Mouse (Mus musculus): ENCODE measurements around the gene Ppp1r12a. TPM values are rescaled to one million over a fixed set of nuclear protein-coding genes. Genes with fewer than 3 reads are reported as not detected.

The Ppp1r12a gene
- polyA plus RNA-seq, 1 experiment: 18.1 TPM

DNA sequence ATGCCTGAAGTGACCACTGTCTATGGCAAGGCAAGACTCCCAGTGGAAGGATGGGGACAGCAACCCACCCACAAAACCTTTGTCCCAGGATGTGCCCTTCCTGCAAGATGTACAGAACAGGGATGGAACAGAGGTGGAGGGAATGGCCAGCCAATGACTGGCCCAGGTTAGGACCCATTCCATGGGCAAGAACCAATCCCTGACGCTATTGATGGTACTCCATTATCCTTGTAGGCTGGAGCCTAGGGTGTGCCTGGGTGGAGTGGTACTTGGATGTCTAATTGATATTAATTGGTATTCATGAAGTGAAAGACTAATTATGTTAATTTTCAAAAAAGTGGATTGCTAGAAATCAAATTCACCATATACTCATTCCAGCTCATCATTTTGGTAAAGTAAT, 35.5 kb downstream of the Ppp1r12a start:
- WGBS: 95% methylated on average over 1 of the region's 1 CpGs
- DNase-seq: no peak
- H3K36me3 ChIP-seq (ENCODE audit: control insufficient read depth, insufficient read depth, low read length): no peaks in the 10 kb centered on the region; the same call in 1 of the 2 replicates
- H3K27ac ChIP-seq (ENCODE audit: insufficient read depth, low read depth, low read length): no peak overlapping the region
- no peak for TF ChIP-seq POLR2A (IDR thresholded peaks at IDR 0.05; ENCODE audit: low read depth, low read length)
- no peak for TF ChIP-seq CTCF (conservative IDR thresholded peaks at IDR 0.05; ENCODE audit: insufficient read depth, insufficient read length, low read depth, low read length)
- H3K4me3 ChIP-seq (ENCODE audit: insufficient read depth, low read depth, low read length): no peak overlapping the region
- peaks cover 7% of the 10 kb centered on the region; the same call in 1 of the 2 replicates for H3K4me1 ChIP-seq (ENCODE audit: control insufficient read depth, insufficient read depth, low read length)
- H3K27me3 ChIP-seq (replicated peaks; ENCODE audit: control insufficient read depth, insufficient read depth, low read length): no peaks in the 10 kb centered on the region

DNA sequence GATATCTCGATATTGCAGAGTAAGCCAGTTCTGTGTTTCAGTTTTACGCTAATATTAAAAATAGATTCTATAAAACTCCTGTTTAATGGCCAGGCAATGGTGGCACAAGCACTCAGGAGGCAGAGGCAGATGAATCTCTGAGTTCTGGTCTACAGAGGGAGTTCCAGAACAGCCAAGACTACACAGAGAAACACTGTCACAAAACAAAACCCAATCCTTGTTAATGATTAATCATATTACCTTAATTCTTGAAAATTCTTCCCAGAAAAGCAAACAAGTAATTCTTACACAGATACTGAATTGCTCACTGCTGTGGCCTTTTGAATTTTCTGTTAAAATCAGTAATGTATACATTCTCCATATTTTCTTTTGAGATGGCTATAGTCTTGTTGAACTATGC, 37.0 kb downstream of the Ppp1r12a start:
- Histone ChIP-seq H3K27ac (ENCODE audit: insufficient read depth, low read depth, low read length) (no peak overlapping the region), H3K4me3 (ENCODE audit: insufficient read depth, low read depth, low read length) (no peak overlapping the region), H3K36me3 (ENCODE audit: control insufficient read depth, insufficient read depth, low read length) (no peaks in the 10 kb centered on the region; the same call in 1 of the 2 replicates), H3K27me3 (replicated peaks; ENCODE audit: control insufficient read depth, insufficient read depth, low read length) (no peaks in the 10 kb centered on the region), H3K4me1 (ENCODE audit: control insufficient read depth, insufficient read depth, low read length) (peaks cover 6% of the 10 kb centered on the region; the same call in 1 of the 2 replicates)
- no peak for DNase-seq
- TF ChIP-seq CTCF (conservative IDR thresholded peaks at IDR 0.05; ENCODE audit: insufficient read depth, insufficient read length, low read depth, low read length) (no peak), POLR2A (IDR thresholded peaks at IDR 0.05; ENCODE audit: low read depth, low read length) (no peak)
- WGBS: 68% methylated on average over 2 of the region's 2 CpGs

DNA sequence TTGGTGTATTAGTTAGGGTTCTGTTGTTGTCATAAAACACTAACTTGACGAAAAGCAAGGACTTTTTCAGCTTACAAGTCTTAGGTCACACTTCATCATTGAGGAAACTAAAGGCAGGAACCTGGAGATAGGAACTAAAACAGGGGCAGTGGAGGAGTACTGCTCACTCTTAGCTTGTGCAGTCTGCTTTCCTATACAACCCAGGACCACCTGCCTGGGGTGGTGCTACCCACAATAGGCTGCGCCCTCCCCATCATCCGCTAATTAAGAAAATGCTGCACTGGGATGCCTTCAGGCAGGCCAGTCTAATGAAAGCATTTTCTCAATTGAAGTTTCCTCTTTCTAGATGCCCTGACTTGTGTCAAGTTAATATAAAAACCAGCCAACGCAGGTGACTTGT, 40.1 kb downstream of the Ppp1r12a start:
- 71% methylated on average over 4 of the region's 4 CpGs for WGBS

DNA sequence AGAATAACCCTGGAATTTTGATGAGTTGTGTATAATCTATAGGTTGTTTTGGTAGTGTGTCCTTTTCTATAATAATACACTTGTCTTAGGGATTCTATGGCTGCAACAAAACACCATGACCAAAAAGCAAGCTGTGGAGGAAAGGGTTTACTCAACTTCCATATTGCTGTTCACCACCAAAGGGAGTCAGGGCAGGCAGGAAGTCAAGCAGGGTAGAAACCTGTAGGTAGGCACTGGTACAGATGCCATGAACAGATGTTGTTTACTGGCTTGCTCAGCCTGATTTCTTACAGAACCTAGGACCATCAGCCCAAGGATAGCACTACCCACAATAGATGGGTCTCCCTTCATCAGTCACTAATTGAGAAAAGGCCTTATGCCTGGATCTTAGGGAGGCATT, 41.4 kb downstream of the Ppp1r12a start:
- H3K27me3 ChIP-seq (replicated peaks; ENCODE audit: control insufficient read depth, insufficient read depth, low read length): no peaks in the 10 kb centered on the region
- TF ChIP-seq POLR2A (IDR thresholded peaks at IDR 0.05; ENCODE audit: low read depth, low read length) (no peak), CTCF (conservative IDR thresholded peaks at IDR 0.05; ENCODE audit: insufficient read depth, insufficient read length, low read depth, low read length) (no peak)
- H3K36me3 ChIP-seq (ENCODE audit: control insufficient read depth, insufficient read depth, low read length): no peaks in the 10 kb centered on the region; the same call in 1 of the 2 replicates
- H3K27ac ChIP-seq (ENCODE audit: insufficient read depth, low read depth, low read length): no peak overlapping the region
- H3K4me1 ChIP-seq (ENCODE audit: control insufficient read depth, insufficient read depth, low read length): peaks cover 4% of the 10 kb centered on the region; the same call in 1 of the 2 replicates
- DNase-seq: no peak
- H3K4me3 ChIP-seq (ENCODE audit: insufficient read depth, low read depth, low read length): no peak overlapping the region

More for the DNA sequence above, 40.1 kb downstream of the Ppp1r12a start:
- no peak overlapping the region for H3K4me3 ChIP-seq (ENCODE audit: insufficient read depth, low read depth, low read length)
- no peaks in the 10 kb centered on the region; the same call in 1 of the 2 replicates for H3K36me3 ChIP-seq (ENCODE audit: control insufficient read depth, insufficient read depth, low read length)
- DNase-seq: no peak
- TF ChIP-seq CTCF (conservative IDR thresholded peaks at IDR 0.05; ENCODE audit: insufficient read depth, insufficient read length, low read depth, low read length) (no peak), POLR2A (IDR thresholded peaks at IDR 0.05; ENCODE audit: low read depth, low read length) (no peak)
- no peak overlapping the region for H3K27ac ChIP-seq (ENCODE audit: insufficient read depth, low read depth, low read length)
- H3K4me1 ChIP-seq (ENCODE audit: control insufficient read depth, insufficient read depth, low read length): peaks cover 6% of the 10 kb centered on the region; the same call in 1 of the 2 replicates
- H3K27me3 ChIP-seq (replicated peaks; ENCODE audit: control insufficient read depth, insufficient read depth, low read length): no peaks in the 10 kb centered on the region

DNA sequence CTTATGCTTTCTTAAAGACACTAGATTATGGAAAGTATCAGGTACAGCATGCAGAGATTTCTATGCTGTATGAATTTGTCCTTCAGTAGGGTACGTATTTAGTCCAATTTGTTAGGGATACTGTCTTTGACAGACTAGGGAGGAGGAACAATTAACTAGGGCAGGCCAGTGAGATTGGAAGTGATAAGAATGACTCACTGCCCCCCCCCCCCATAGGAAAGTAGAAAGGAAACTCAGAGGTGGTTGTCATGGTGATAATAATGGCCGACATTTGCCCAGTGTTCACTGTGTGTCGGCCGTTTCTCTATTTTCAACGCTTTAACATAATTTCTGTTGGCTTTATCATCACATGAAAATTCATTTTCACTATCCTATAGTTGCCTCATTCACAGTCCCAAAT, 47.4 kb downstream of the Ppp1r12a start:
- 77% methylated on average over 5 of the region's 5 CpGs for WGBS
- TF ChIP-seq CTCF (conservative IDR thresholded peaks at IDR 0.05; ENCODE audit: insufficient read depth, insufficient read length, low read depth, low read length) (no peak), POLR2A (IDR thresholded peaks at IDR 0.05; ENCODE audit: low read depth, low read length) (no peak)

DNA sequence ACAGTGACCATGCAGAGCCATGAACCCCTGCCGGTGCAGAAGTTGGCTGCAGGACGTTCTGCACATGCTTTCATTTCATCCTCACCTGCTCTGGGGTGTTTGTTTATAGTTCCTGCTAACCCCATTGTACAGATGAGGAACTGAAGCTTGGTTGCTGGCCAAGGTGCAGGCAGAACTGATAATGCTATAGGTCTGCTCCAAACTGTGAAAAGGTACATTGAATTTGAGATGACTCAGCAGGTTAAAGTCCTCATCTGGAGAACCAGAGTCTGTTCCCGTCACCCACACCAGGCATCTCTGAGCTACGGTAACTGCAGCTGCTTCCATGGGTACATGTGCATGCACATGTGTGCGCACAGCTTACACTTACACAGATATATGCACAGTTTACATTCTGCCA, 62.4 kb downstream of the Ppp1r12a start:
- Histone ChIP-seq H3K36me3 (ENCODE audit: control insufficient read depth, insufficient read depth, low read length) (no peaks in the 10 kb centered on the region), H3K27me3 (replicated peaks; ENCODE audit: control insufficient read depth, insufficient read depth, low read length) (no peaks in the 10 kb centered on the region), H3K27ac (ENCODE audit: insufficient read depth, low read depth, low read length) (no peak overlapping the region), H3K4me1 (ENCODE audit: control insufficient read depth, insufficient read depth, low read length) (no peaks in the 10 kb centered on the region), H3K4me3 (ENCODE audit: insufficient read depth, low read depth, low read length) (no peak overlapping the region)
- no peak for TF ChIP-seq CTCF (conservative IDR thresholded peaks at IDR 0.05; ENCODE audit: insufficient read depth, insufficient read length, low read depth, low read length)
- TF ChIP-seq POLR2A (IDR thresholded peaks at IDR 0.05; ENCODE audit: low read depth, low read length): no peak
- WGBS: 84% methylated on average over 5 of the region's 5 CpGs
- no peak for DNase-seq

More for the DNA sequence above, 47.4 kb downstream of the Ppp1r12a start:
- Histone ChIP-seq H3K4me1 (ENCODE audit: control insufficient read depth, insufficient read depth, low read length) (no peaks in the 10 kb centered on the region), H3K36me3 (ENCODE audit: control insufficient read depth, insufficient read depth, low read length) (peaks cover 1% of the 10 kb centered on the region; the same call in 1 of the 2 replicates), H3K4me3 (ENCODE audit: insufficient read depth, low read depth, low read length) (no peak overlapping the region), H3K27ac (ENCODE audit: insufficient read depth, low read depth, low read length) (no peak overlapping the region), H3K27me3 (replicated peaks; ENCODE audit: control insufficient read depth, insufficient read depth, low read length) (no peaks in the 10 kb centered on the region)
- DNase-seq: no peak

- WGBS: 86% methylated on average over 3 of the region's 3 CpGs
- Histone ChIP-seq H3K27ac (ENCODE audit: insufficient read depth, low read depth, low read length) (no peak overlapping the region), H3K36me3 (ENCODE audit: control insufficient read depth, insufficient read depth, low read length) (peaks cover 7% of the 10 kb centered on the region; the same call in 1 of the 2 replicates), H3K4me1 (ENCODE audit: control insufficient read depth, insufficient read depth, low read length) (no peaks in the 10 kb centered on the region), H3K4me3 (ENCODE audit: insufficient read depth, low read depth, low read length) (no peak overlapping the region), H3K27me3 (replicated peaks; ENCODE audit: control insufficient read depth, insufficient read depth, low read length) (no peaks in the 10 kb centered on the region)
- DNase-seq: no peak
- TF ChIP-seq CTCF (conservative IDR thresholded peaks at IDR 0.05; ENCODE audit: insufficient read depth, insufficient read length, low read depth, low read length) (no peak), POLR2A (IDR thresholded peaks at IDR 0.05; ENCODE audit: low read depth, low read length) (no peak)
Measured at GRCm38 (mm10) chr10:108237049-108237448, 75.1 kb downstream of the Ppp1r12a start.

All from kidney, adult 2 months (tissue).